Mouse (Mus musculus): ENCODE measurements around the gene Hbb-bh2. TPM values are rescaled to one million over a fixed set of nuclear protein-coding genes. Genes with fewer than 3 reads are reported as not detected.

Hbb-bh2 gene
- total and polyA plus RNA-seq, 3 experiments, result not detected

DNA sequence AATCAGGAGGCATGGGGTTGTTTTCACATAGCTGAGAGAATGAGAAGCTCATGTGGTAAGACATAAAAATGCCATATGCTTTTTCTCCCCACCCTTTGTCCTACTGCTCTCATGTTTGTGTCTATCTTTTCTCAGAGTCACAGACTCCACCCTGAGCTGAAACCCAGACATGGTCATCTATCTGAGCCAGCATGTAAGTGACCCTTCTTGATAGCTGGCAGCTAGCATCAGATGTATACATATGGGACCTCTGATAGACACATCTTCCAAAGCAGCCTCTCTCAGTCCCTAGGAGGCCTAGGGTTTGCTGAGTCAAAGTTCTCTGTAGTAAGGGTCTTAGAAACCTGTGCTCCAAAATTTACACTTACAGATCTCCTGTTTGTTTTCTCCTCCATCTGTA is 25.4 kb upstream of the Hbb-bh2 start:
- H3K79me2 ChIP-seq (replicated peaks; ENCODE audit: control insufficient read depth, insufficient read depth, low read length), result no peaks in the 10 kb centered on the region
- no peak overlapping the region for H3K4me3 ChIP-seq
- no peaks in the 10 kb centered on the region for H3K27me3 ChIP-seq (ENCODE audit: control insufficient read depth, insufficient read depth, low read length)
- TF ChIP-seq CTCF (IDR thresholded peaks at IDR 0.05) (no peak), EP300 (IDR thresholded peaks at IDR 0.05; ENCODE audit: insufficient read depth, low read depth, low read length) (no peak), POLR2A (IDR thresholded peaks at IDR 0.05; ENCODE audit: insufficient read depth, low read depth, low read length) (no peak)
- intact Hi-C loops (cut with DNase I), result no loop called here
- no peaks in the 10 kb centered on the region for H3K4me1 ChIP-seq (ENCODE audit: control insufficient read depth, insufficient read depth, low read length)
- H3K36me3 ChIP-seq (ENCODE audit: control insufficient read depth, insufficient read depth, low read length), result no peaks in the 10 kb centered on the region
- H3K9ac ChIP-seq (ENCODE audit: low read depth, low read length), result no peak overlapping the region
- H3K27ac ChIP-seq, result no peak overlapping the region
- no peak for DNase-seq

DNA sequence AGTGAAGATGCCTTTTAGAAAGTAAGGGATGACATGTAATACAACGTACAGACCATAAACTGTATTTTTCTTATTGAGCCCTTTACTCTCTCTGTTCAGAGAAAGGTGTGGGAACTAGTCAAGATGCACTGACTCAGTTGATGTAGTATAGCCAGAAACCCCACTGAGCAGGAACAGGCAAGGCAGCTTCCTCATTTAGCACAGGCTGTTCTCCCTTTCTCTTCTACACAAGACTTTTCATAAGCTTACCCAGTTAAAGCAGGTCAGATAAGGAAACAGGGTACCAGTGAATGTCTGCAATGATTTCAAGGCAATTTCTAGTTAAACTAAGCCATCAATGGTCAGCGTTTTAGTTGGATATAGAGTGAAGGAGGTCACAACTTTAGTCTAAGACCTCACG is 21.2 kb upstream of the Hbb-bh2 start:
- no peak for DNase-seq
- Histone ChIP-seq H3K4me1 (ENCODE audit: control insufficient read depth, insufficient read depth, low read length) (no peaks in the 10 kb centered on the region), H3K36me3 (ENCODE audit: control insufficient read depth, insufficient read depth, low read length) (no peaks in the 10 kb centered on the region), H3K27ac (no peak overlapping the region), H3K9ac (ENCODE audit: low read depth, low read length) (no peak overlapping the region), H3K79me2 (replicated peaks; ENCODE audit: control insufficient read depth, insufficient read depth, low read length) (no peaks in the 10 kb centered on the region), H3K27me3 (ENCODE audit: control insufficient read depth, insufficient read depth, low read length) (no peaks in the 10 kb centered on the region), H3K4me3 (no peak overlapping the region)
- intact Hi-C loops (cut with DNase I), result no loop called here
- 86% methylated on average over 3 of the region's 3 CpGs for WGBS
- no peak for TF ChIP-seq POLR2A (IDR thresholded peaks at IDR 0.05; ENCODE audit: insufficient read depth, low read depth, low read length)
- no peak for TF ChIP-seq EP300 (IDR thresholded peaks at IDR 0.05; ENCODE audit: insufficient read depth, low read depth, low read length)
- TF ChIP-seq CTCF (IDR thresholded peaks at IDR 0.05), result no peak

DNA sequence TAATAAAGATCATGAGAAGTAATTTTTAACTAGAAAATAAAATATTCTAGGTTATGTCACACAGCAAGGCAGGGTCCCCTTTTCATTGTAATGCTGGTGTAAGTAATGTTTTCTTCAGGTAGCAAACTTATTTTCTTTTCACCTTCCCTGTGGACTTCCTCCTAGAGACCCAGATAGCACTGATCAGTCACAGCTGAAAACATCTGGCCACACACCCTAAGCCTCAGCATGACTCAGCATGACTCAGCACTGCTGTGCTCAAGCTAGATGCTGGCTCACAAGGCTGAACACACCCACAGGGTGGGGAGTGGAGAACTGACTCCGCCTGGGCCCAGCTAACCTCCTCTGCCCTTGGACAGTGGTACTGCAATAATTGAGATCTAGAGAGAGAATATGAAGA is 20.5 kb upstream of the Hbb-bh2 start:
- Histone ChIP-seq H3K27me3 (ENCODE audit: control insufficient read depth, insufficient read depth, low read length) (no peaks in the 10 kb centered on the region), H3K79me2 (replicated peaks; ENCODE audit: control insufficient read depth, insufficient read depth, low read length) (no peaks in the 10 kb centered on the region), H3K9ac (ENCODE audit: low read depth, low read length) (no peak overlapping the region), H3K4me3 (no peak overlapping the region), H3K27ac (no peak overlapping the region), H3K4me1 (ENCODE audit: control insufficient read depth, insufficient read depth, low read length) (no peaks in the 10 kb centered on the region), H3K36me3 (ENCODE audit: control insufficient read depth, insufficient read depth, low read length) (no peaks in the 10 kb centered on the region)
- DNase-seq, result peak; percentile 34 to 35
- intact Hi-C loops (cut with DNase I), result no loop called here
- 31% methylated on average over 1 of the region's 1 CpGs for WGBS
- TF ChIP-seq EP300 (IDR thresholded peaks at IDR 0.05; ENCODE audit: insufficient read depth, low read depth, low read length), result 0 out of 2 replicates have a peak, but pooled peaks have one; percentile 23
- no peak for TF ChIP-seq POLR2A (IDR thresholded peaks at IDR 0.05; ENCODE audit: insufficient read depth, low read depth, low read length)

DNA sequence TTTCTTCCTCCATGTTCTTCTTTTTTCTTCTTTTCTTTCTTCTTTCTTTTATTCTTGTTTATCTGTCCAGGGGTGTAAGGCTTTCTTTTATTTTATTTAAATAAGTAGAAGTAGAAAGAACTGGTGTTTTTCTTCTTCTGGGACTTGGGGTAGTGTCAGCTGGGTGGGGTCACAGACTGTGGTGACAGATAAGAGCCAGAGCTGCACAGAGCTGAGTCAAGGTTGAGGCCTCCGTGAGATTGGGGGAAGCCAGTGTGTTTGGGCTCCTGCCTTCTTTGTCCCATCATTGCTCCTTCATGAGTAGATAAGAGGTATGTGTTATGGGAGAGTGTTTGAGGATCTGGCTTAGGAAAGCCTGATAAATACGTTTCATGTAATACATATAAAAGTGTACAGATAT is 18.8 kb upstream of the Hbb-bh2 start:
- no peak overlapping the region for H3K27ac ChIP-seq

DNA sequence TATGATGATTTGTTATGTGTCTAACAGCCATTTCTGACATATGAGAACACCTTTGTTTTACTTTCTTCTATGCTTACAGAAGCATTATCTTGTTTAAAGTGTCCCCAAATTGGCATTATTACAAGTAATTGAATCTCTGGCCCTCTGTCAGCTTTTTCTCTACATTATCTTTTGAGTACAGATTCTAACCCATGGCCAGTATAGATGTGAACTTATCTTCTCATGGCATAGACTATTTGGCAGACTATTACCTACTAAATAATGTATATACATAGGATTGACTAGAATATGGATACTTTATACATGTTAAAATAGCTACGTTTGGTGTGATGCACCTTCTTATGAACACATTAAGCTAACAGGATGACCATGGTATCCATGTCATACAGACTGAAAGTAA is 14.3 kb upstream of the Hbb-bh2 start:
- TF ChIP-seq EP300 (IDR thresholded peaks at IDR 0.05; ENCODE audit: insufficient read depth, low read depth, low read length) (no peak), POLR2A (IDR thresholded peaks at IDR 0.05; ENCODE audit: insufficient read depth, low read depth, low read length) (no peak), CTCF (IDR thresholded peaks at IDR 0.05) (no peak)
- 63% methylated on average over 1 of the region's 1 CpGs for whole genome bisulfite sequencing
- no peaks in the 10 kb centered on the region for H3K4me1 ChIP-seq (ENCODE audit: control insufficient read depth, insufficient read depth, low read length)
- H3K36me3 ChIP-seq (ENCODE audit: control insufficient read depth, insufficient read depth, low read length), result no peaks in the 10 kb centered on the region
- DNase-seq, result no peak
- H3K27ac ChIP-seq, result no peak overlapping the region
- H3K27me3 ChIP-seq (ENCODE audit: control insufficient read depth, insufficient read depth, low read length), result no peaks in the 10 kb centered on the region
- no peaks in the 10 kb centered on the region for H3K79me2 ChIP-seq (replicated peaks; ENCODE audit: control insufficient read depth, insufficient read depth, low read length)
- intact Hi-C loops (cut with DNase I), result no loop called here
- no peak overlapping the region for H3K9ac ChIP-seq (ENCODE audit: low read depth, low read length)
- no peak overlapping the region for H3K4me3 ChIP-seq

More for the DNA sequence above, 18.8 kb upstream of the Hbb-bh2 start:
- Histone ChIP-seq H3K36me3 (ENCODE audit: control insufficient read depth, insufficient read depth, low read length) (no peaks in the 10 kb centered on the region), H3K79me2 (replicated peaks; ENCODE audit: control insufficient read depth, insufficient read depth, low read length) (no peaks in the 10 kb centered on the region), H3K4me3 (no peak overlapping the region), H3K27me3 (ENCODE audit: control insufficient read depth, insufficient read depth, low read length) (no peaks in the 10 kb centered on the region), H3K4me1 (ENCODE audit: control insufficient read depth, insufficient read depth, low read length) (no peaks in the 10 kb centered on the region), H3K9ac (ENCODE audit: low read depth, low read length) (no peak overlapping the region)
- TF ChIP-seq POLR2A (IDR thresholded peaks at IDR 0.05; ENCODE audit: insufficient read depth, low read depth, low read length) (no peak), CTCF (IDR thresholded peaks at IDR 0.05) (no peak), EP300 (IDR thresholded peaks at IDR 0.05; ENCODE audit: insufficient read depth, low read depth, low read length) (no peak)
- intact Hi-C loops (cut with DNase I), result no loop called here
- WGBS, result 20% methylated on average over 2 of the region's 2 CpGs
- no peak for DNase-seq

DNA sequence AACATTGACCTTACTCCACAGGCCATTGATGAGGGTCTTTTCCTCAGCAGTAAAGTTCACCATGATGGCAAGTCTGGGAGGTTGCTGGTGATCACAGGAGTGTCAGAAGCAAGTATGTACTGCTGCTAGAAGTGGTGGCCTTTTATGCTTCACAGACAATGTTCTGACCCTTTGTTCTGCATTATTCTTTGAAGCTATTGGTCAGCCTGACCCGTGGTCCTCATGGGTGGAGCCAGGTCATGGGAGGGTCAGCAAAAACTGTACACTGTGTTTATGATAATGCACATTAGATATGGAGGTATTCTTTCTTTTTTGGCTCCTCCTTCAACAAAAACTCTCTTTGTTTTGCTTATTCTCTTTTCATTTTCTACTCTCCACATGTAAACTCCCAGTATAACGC is 12.8 kb upstream of the Hbb-bh2 start, which contains the start of gene Hbb-y:
Gene Hbb-y (minus strand): TSS at position 127 of the 400 bp plus-strand sequence.
- TF ChIP-seq POLR2A (IDR thresholded peaks at IDR 0.05; ENCODE audit: insufficient read depth, low read depth, low read length) (no peak), EP300 (IDR thresholded peaks at IDR 0.05; ENCODE audit: insufficient read depth, low read depth, low read length) (no peak), CTCF (IDR thresholded peaks at IDR 0.05) (no peak)
- intact Hi-C loops (cut with DNase I), result no loop called here
- H3K79me2 ChIP-seq (replicated peaks; ENCODE audit: control insufficient read depth, insufficient read depth, low read length), result no peaks in the 10 kb centered on the region
- no peak within 1 kb of the TSS for H3K4me3 ChIP-seq
- H3K27me3 ChIP-seq (ENCODE audit: control insufficient read depth, insufficient read depth, low read length), result no peaks in the 10 kb centered on the region
- no peaks in the 10 kb centered on the region for H3K4me1 ChIP-seq (ENCODE audit: control insufficient read depth, insufficient read depth, low read length)
- H3K27ac ChIP-seq, result no peak within 1 kb of the TSS
- WGBS, result 43% methylated on average over 2 of the region's 2 CpGs
- no peaks in the 10 kb centered on the region for H3K36me3 ChIP-seq (ENCODE audit: control insufficient read depth, insufficient read depth, low read length)
- DNase-seq, result no peak
- H3K9ac ChIP-seq (ENCODE audit: low read depth, low read length), result no peak within 1 kb of the TSS
